Mouse (Mus musculus): Measurements from ENCODE around the gene Irf2bpl. TPM values are rescaled to one million over a fixed set of nuclear protein-coding genes. Genes with fewer than 3 reads are reported as not detected.

The Irf2bpl gene
- total RNA-seq, 4 experiments from 2014 or later: 21.3 to 27.0 (median 22.9) TPM

- DNase-seq (ENCODE audit: low spot score in 2 of 2): no peak
Measured at GRCm38 (mm10) chr12:86887381-86888129, 3.0 kb upstream of the Irf2bpl start.

GRCm38 (mm10) chr12:86886446-86886965 is 1.9 kb upstream of the Irf2bpl start:
- DNase-seq (ENCODE audit: low spot score in 2 of 2): no peak

GRCm38 (mm10) chr12:86885746-86886145 is 1.1 kb upstream of the Irf2bpl start:
- no peak for DNase-seq (ENCODE audit: low spot score in 2 of 2)

GRCm38 (mm10) chr12:86885336-86885735 is 738 bp upstream of the Irf2bpl start:
- no peak for DNase-seq (ENCODE audit: low spot score in 2 of 2)

GRCm38 (mm10) chr12:86883280-86884196 is 1.1 kb downstream of the Irf2bpl start:
- DNase-seq (ENCODE audit: low spot score in 2 of 2): peak in 1 of 2 experiments; percentile 65

GRCm38 (mm10) chr12:86883019-86883279 is 1.6 kb downstream of the Irf2bpl start:
- DNase-seq (ENCODE audit: low spot score in 2 of 2): no peak

GRCm38 (mm10) chr12:86882279-86883018 is 2.1 kb downstream of the Irf2bpl start:
- DNase-seq (ENCODE audit: low spot score in 2 of 2): peak in 1 of 2 experiments; percentile 73

- no peak for DNase-seq (ENCODE audit: low spot score in 2 of 2)
Measured at GRCm38 (mm10) chr12:86881809-86882278, 2.8 kb downstream of the Irf2bpl start.

GRCm38 (mm10) chr12:86880090-86880723 is 4.4 kb downstream of the Irf2bpl start:
- no peak for DNase-seq (ENCODE audit: low spot score in 2 of 2)

GRCm38 (mm10) chr12:86879446-86880085 is 5.0 kb downstream of the Irf2bpl start:
- no peak for DNase-seq (ENCODE audit: low spot score in 2 of 2)

GRCm38 (mm10) chr12:86878426-86879353 is 5.9 kb downstream of the Irf2bpl start:
- DNase-seq (ENCODE audit: low spot score in 2 of 2): no peak

- no peak for DNase-seq (ENCODE audit: low spot score in 2 of 2)
Measured at GRCm38 (mm10) chr12:86876981-86877380, 7.6 kb downstream of the Irf2bpl start.

- no peak for DNase-seq (ENCODE audit: low spot score in 2 of 2)
Measured at GRCm38 (mm10) chr12:86876116-86876515, 8.5 kb downstream of the Irf2bpl start.

- DNase-seq (ENCODE audit: low spot score in 2 of 2): no peak
Measured at GRCm38 (mm10) chr12:86872335-86873040, 12.1 kb downstream of the Irf2bpl start.

- DNase-seq (ENCODE audit: low spot score in 2 of 2): no peak
Measured at GRCm38 (mm10) chr12:86871666-86872334, 12.8 kb downstream of the Irf2bpl start.

GRCm38 (mm10) chr12:86870996-86871395 is 13.6 kb downstream of the Irf2bpl start:
- no peak for DNase-seq (ENCODE audit: low spot score in 2 of 2)

GRCm38 (mm10) chr12:86869761-86870160 is 14.8 kb downstream of the Irf2bpl start:
- DNase-seq (ENCODE audit: low spot score in 2 of 2): no peak

Data from gastrocnemius, adult 8-10 months (tissue).